Mouse (Mus musculus) layer of hippocampus, adult 9-11 months (tissue): ENCODE measurements at regions not wholly inside any gene's neighbourhood (a gene's known extent, or its start where the extent isn't known, plus 50 kb on each side); places are given as distances from the start of the nearest gene placed in this dataset.
A peak's percentile ranks its signal among the peaks of the same experiment; 100 is the strongest.

Experiments used
- DNase-seq: peaks from one replicate; pipeline ENCODE4 v3.0.0; 2022

GRCm38 (mm10) chr12:12882931-12883553, 58.7 kb downstream of the Mycn start:
- no peak for DNase-seq

DNA sequence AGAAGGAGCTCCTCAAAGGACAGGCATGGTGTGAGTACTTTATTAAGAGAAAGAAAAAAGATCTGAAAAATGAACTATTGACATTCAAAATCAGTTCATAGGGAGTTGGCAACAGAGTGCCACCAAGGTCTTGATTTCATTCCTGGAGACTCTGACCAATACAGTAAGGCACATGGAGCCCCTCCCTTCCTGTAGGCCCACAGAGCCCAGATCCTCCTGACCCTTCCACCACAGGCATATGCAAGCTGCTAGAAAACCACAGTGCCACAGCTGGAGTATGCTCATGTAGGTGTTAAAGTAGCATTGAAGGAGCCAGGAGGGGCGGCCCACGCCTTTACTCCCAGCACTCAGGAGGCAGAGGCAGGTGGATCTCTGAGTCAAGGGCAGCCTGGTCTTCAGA, 63.7 kb downstream of the Mycn start:
- DNase-seq: no peak

- peak; percentile 16 for DNase-seq
Observed at GRCm38 (mm10) chr12:12877539-12877938, 64.2 kb downstream of the Mycn start.

- no peak for DNase-seq
Observed at GRCm38 (mm10) chr12:12875976-12876745, 65.6 kb downstream of the Mycn start.

- DNase-seq: peak; percentile 9
Observed at GRCm38 (mm10) chr12:12873551-12873950, 68.2 kb downstream of the Mycn start.

- DNase-seq: no peak
Observed at GRCm38 (mm10) chr12:12872974-12873373, 68.7 kb downstream of the Mycn start.

DNA sequence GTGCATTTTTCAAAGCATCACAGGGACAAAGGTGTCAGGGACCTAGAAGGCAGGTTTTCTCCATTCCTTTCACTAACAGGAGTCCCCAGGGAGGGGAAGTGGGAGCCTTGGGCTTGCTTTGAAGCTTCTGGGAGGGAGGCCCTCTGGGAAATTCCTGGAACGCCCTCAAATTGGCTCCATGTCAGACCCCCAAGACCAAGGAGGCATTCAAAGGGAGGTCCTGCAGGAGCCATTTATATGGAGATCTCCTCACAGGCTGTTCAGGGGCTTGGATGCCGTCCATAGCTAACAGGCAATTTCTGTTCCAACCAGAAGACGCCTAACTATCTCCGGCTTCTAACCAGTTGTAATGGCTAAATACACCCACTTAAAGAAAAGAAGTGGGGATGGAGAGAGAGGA, 70.4 kb downstream of the Mycn start:
- peak; percentile 27 for DNase-seq

DNA sequence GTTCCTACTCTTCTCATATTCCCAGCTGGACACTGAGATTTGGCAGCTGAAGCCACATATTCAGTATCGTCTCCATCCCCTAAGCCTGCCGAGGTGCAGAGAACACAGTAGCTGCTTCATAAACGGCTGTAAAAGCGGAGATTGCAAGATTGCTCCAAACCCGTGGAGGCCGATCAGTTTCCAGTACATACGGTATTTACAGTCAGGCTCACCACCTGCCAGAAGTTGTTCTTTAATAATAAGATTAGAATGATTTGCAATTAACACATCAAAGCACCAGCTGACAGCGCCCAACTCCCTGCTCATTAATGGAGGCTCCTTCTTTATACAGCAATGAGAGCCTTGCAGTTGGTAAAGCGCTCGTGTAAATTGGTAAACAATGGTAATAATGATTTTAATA, 75.1 kb downstream of the Mycn start:
- no peak for DNase-seq

- no peak for DNase-seq
Observed at GRCm38 (mm10) chr12:12850681-12851080, 91.0 kb downstream of the Mycn start.

DNA sequence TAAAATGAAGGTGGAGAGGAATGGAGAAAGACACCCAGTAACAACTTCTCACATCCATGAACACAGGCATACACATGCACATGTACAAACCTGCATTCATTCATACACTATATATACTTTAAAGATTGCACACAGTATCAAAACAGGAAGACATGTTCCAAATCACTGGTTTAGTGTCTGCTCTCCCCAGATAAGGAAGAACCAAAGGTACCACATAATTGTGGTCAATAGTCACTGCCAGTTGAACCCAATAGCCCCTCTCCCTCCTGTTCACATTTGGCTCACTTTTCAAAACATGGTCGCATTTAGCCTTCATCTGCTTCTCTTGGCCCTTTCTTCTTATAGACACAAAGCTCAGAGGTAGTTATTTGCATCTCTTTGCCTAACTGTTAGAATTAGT, 95.0 kb downstream of the Mycn start:
- no peak for DNase-seq

DNA sequence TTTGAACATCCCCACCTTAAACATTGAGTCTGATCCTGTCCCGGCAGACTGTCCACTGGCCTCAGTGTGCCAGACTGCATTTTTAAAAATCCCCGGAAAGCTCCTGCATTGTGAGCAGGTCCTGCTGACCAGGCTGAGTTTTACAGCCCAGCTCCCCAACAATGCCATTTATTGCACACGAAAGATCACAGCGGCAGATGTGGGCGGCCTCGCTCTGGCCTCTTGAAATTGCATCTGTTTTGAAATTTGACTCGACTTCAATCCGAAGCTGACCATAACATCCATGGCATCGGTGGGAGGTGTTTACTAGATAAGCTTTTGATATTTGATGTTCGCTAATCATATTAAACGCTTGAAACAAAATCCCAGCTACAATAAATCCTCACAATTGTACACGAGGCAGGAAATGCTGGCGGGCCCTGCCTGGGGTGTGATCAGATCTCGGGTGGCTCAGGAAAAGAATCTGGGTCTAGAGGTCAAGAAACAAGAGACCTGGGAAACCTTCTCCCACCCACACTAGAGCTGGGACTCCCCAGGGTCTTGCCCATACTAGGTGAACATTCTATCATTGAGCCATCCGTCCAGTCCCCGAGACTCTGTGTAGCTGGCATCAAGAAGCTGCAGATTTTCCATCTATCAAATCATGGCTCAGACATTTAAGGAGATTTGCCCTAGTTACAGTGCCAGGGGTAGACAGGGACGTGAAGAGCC, 99.3 kb downstream of the Mycn start:
- no peak for DNase-seq

DNA sequence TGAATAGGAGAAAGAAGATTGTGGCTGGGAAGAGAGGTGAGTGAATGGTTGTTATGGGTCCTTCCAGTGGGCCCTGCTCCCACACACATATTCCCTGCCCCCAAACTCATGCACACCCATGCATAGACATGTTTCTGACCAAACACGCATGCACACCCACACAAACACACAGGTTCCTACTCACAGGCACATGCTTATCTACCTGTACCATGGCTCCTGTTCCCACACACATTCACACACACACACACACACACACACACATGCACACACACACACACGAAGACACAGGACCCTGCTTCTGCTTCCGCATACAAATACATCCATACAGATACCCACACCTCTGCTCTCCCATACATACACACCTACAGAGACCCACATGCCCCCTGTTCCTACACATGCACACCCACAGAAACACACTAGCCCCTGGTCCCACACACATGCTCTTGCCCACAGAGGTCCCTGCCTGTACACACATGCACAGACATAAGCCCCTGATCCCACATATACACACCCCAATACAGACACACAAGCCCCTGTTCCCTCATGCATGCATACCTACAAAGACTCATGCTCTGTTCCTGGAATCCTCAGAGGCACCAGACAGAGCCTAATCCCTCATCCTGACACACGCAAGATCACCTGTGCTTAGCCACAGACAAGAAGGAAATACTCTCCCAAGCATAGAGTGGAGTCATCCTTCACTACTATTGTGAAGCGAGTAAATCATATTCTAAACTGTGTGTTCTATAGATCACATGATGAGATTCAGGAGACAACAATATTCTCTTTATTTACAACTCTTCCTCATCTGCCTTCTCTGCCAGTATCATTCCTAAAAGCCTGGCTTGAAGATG, 100.1 kb downstream of the Mycn start:
- DNase-seq: no peak

GRCm38 (mm10) chr12:12840661-12841384, 100.9 kb downstream of the Mycn start:
- DNase-seq: no peak

DNA sequence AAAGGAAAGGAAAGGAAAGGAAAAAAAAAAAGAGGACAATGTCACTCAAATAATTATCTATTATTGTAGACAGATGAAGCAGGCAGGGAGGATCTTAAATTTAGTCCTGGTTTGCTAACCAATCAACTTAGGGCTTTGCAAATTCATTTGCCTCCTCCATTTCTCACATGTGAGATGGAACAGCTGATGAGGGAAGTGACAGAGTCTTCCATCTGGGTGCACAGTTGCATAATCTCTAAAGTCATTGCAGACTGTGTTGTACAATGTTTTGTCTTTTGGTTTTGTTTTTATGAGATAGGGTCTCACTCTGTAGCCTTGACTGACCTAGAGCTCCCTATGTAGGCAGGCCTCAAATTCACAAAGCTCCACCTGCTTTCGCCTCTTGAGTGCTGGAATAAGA, 103.9 kb downstream of the Mycn start:
- DNase-seq: peak; percentile 47

DNA sequence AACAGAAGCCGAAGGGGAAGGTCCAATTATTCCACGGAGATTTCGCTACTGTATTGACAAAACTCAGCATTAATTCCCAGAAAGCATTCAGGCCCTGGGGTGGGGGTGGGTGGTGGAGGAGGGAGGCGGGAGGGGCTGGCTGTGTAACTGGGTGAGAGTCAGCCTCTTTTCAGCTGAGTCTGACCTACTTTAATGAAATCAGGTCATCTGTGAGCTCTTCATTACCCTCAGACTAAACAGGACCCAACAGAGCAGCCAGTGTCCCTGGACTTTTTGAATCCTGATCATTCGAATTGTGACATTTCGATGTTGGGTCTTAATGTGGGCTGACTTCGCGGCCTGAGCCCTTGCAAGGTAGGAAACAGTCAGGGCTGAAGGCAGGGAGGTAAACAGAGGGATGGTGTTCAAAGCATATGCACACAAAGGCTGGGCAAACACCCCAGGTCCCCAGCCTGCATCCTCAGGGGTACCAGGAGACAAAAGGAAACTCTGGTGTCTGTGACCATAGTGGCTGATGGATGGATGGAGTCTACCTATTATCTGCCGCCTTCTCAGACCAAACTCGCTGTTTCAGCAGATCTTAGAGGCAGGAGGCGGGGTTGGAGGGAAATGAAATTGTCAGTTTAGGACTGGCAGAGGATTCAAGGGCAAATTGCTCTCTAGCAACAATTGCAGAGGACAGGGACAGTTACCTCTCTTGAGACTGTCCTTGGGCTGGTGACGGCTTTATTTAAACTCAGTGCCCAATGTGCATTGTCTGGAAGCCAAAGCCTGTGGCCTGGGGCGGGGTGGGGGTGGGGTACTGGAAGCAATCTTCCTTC, 113.7 kb downstream of the Mycn start:
- no peak for DNase-seq

DNA sequence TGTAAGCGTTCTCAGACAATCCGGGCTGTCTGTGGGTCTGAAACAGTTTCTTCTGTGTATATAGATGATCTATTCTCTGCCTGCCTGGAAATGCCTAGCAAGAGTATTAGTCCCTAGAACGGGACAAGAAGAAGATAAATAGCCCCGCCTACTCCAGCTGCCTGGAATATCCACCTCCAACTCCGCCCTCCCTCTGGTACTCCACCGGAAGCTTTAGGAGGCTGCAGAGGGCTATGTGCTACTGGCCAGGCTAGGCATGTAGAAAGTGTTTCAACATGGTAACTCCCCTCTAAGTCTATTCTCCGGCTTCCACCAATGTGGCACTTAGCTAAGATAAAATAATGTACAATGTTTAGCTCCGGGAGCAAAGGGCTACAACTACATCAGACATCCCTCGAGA, 114.3 kb downstream of the Mycn start:
- no peak for DNase-seq

GRCm38 (mm10) chr12:12826431-12826830, 115.3 kb downstream of the Mycn start:
- no peak for DNase-seq

DNA sequence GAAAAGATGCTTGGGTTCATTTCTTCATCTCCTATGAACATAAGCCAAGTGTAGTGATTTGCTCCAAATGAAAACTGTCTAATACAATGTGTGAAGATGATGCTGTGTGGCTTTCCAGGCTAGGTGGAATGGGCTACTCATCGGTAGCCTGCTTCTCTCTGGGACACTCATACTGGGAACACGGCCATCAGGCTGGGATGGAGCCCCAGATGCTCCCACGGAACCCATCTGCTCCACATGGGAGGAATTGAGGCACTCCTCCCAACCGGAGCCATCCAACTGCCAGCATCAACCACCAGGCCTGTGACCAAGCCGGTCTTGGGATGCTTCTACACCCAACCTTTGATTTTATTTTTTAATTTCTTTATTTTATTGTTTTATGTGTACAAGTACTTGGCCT, 115.9 kb downstream of the Mycn start:
- peak; percentile 73 for DNase-seq

DNA sequence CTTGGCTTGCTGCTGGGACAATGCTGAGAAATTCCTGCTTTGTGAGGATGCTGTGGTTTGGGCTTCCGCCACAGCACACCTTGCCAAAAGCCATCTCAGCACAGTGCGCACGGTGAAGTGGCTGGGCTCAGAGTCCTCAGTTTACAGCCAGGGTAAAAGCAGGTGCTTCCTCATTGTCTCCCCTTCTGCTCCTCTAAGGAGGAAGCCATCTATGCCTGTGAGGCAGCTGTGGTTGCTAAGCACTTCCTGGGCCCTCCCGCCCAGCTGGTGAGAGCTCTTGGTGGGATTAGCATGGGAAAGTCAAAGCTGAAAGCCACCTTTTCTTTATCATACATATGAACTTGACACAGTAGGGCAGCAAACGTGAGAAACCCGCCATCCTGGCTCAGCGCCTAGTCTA, 120.2 kb downstream of the Mycn start:
- DNase-seq: no peak

- DNase-seq: no peak
Observed at GRCm38 (mm10) chr12:12820668-12821351, 120.9 kb downstream of the Mycn start.

DNA sequence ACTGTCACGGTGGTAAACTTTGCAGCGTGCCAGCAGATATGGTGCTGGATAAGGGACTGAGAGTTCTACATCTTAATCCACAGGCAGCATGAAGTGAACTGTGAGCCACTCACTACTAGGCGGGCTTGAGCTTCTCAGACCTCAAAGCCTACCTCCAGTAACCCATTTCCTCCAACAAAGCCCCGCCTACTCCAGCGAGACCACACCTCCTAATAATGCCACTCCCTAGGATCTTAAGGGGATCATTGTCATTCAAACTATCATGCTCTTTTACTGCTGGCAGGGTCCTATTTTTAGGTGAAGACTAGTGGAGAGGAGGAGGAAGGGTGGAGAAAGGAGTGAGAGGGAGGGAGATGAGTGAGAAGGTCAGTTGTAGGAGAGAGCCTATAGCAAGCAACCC, 122.0 kb downstream of the Mycn start:
- no peak for DNase-seq
